ENCODE assay signal across 10 mouse cellular contexts in genomic region chrX:21567530-21567929, GRCm38 (mm10).
A peak's percentile ranks its signal among the peaks of the same experiment; 100 is the strongest.
DNase-seq lines count a peak whose midpoint lies in the region; ATAC-seq and TF ChIP-seq lines count a peak whose summit lies in the region.
"Had no signal": no experiment of that assay in that cellular context is flagged by ENCODE, and none has a peak within 500 bp of the region (broad histone marks: within the 10 kb centered on the region; RNA-seq: fewer than 3 reads in every experiment).

No protein-coding gene starts in this region.

- H3K79me2 ChIP-seq in heart, adult 2 months (replicated peaks; ENCODE audit: control insufficient read depth, insufficient read depth, low read length), result no peaks in the 10 kb centered on the region
- no peaks in the 10 kb centered on the region for H3K79me2 ChIP-seq in CH12.LX (replicated peaks; ENCODE audit: control insufficient read depth, extremely low read depth, insufficient read depth, poor library complexity, severe bottlenecking)

- no peak for TF ChIP-seq POLR2A in heart, adult 2 months (IDR thresholded peaks at IDR 0.05; ENCODE audit: insufficient read depth, low read depth, low read length)
- no peak for TF ChIP-seq POLR2A in CH12.LX (IDR thresholded peaks at IDR 0.05; ENCODE audit: low read depth, low read length)

- no peaks in the 10 kb centered on the region for H3K27me3 ChIP-seq in heart, adult 2 months (ENCODE audit: control insufficient read depth, insufficient read depth, low read length)
- no peaks in the 10 kb centered on the region for H3K27me3 ChIP-seq in heart, embryonic 10.5 days (ENCODE audit: insufficient read depth, poor library complexity, severe bottlenecking)
- H3K27me3 ChIP-seq in CH12.LX (replicated peaks), result no peaks in the 10 kb centered on the region
- no peaks in the 10 kb centered on the region for H3K27me3 ChIP-seq in heart, embryonic 16.5 days (ENCODE audit: control insufficient read depth, insufficient read depth, low read length)
- H3K27me3 ChIP-seq in midbrain, embryonic 16.5 days (ENCODE audit: control insufficient read depth, insufficient read depth, low read depth, low read length), result no peaks in the 10 kb centered on the region

- peak overlapping the region; percentile 59 for H3K27ac ChIP-seq in heart, adult 2 months
- no peak overlapping the region for H3K27ac ChIP-seq in heart, embryonic 10.5 days
- H3K27ac ChIP-seq in CH12.LX (ENCODE audit: insufficient read depth, low read depth), result no peak overlapping the region
- peak overlapping the region; percentile 42 for H3K27ac ChIP-seq in heart, embryonic 16.5 days (ENCODE audit: low read length)
- no peak overlapping the region for H3K27ac ChIP-seq in midbrain, embryonic 16.5 days (ENCODE audit: low read length)

- ATAC-seq in heart, embryonic 16.5 days (replicated peaks; ENCODE audit: extremely low read depth, insufficient read depth, low FRiP score), result no peak
- no peak for ATAC-seq in midbrain, embryonic 16.5 days
- ATAC-seq: forebrain, embryonic 14.5 days had no signal

- no peaks in the 10 kb centered on the region for H3K4me1 ChIP-seq in heart, adult 2 months (ENCODE audit: control insufficient read depth, insufficient read depth, low read length)
- H3K4me1 ChIP-seq in heart, embryonic 10.5 days, result no peaks in the 10 kb centered on the region
- 0 out of 4 replicates have a peak, but pooled peaks cover 0 to 3% of the 10 kb centered on the region in 2 experiments for H3K4me1 ChIP-seq in CH12.LX (ENCODE audit: control insufficient read depth in 1 of 2, insufficient read depth in 2 of 2)
- no peaks in the 10 kb centered on the region for H3K4me1 ChIP-seq in heart, embryonic 16.5 days (ENCODE audit: control insufficient read depth, insufficient read depth, low read length)
- H3K4me1 ChIP-seq in midbrain, embryonic 16.5 days (ENCODE audit: control insufficient read depth, insufficient read depth, low read length), result no peaks in the 10 kb centered on the region

- TF ChIP-seq CTCF in heart, adult 2 months (IDR thresholded peaks at IDR 0.05), result no peak
- no peak for TF ChIP-seq CTCF in CH12.LX (conservative IDR thresholded peaks at IDR 0.05 in 1 of 2, IDR thresholded peaks at IDR 0.05 in 1 of 2; ENCODE audit: low read depth in 2 of 2, low read length in 2 of 2)

- in situ Hi-C loops in CH12.LX (cut with MboI; ENCODE audit: low pct_ligation_motif_present, low pct_unique_long_range_greater_than_20kb, low sequenced_read_pairs), result no loop called here

- no peaks in the 10 kb centered on the region for H3K9me3 ChIP-seq in heart, embryonic 10.5 days
- H3K9me3 ChIP-seq in CH12.LX (replicated peaks; ENCODE audit: low read length), result no peaks in the 10 kb centered on the region
- no peaks in the 10 kb centered on the region for H3K9me3 ChIP-seq in heart, embryonic 16.5 days (replicated peaks; ENCODE audit: control insufficient read depth, low read length)
- H3K9me3 ChIP-seq in midbrain, embryonic 16.5 days (replicated peaks; ENCODE audit: control insufficient read depth, low read length, poor library complexity, severe bottlenecking), result no peaks in the 10 kb centered on the region

- no peak overlapping the region for H3K4me3 ChIP-seq in heart, adult 2 months
- H3K4me3 ChIP-seq in heart, embryonic 10.5 days, result no peak overlapping the region
- no peak overlapping the region for H3K4me3 ChIP-seq in CH12.LX (replicated peaks in 1 of 3; ENCODE audit: low read depth in 2 of 3, low read length in 2 of 3, poor library complexity in 1 of 3)
- H3K4me3 ChIP-seq in heart, embryonic 16.5 days (ENCODE audit: low read length), result no peak overlapping the region
- no peak overlapping the region for H3K4me3 ChIP-seq in midbrain, embryonic 16.5 days (ENCODE audit: low read depth, low read length)

- intact Hi-C loops in heart, adult 2 months (cut with DNase I), result no loop called here

- TF ChIP-seq EP300 in heart, adult 2 months (IDR thresholded peaks at IDR 0.05; ENCODE audit: insufficient read depth, low read depth, low read length), result no peak
- no peak for TF ChIP-seq EP300 in CH12.LX (IDR thresholded peaks at IDR 0.05; ENCODE audit: low read length)

- H3K9ac ChIP-seq in heart, adult 2 months (ENCODE audit: low read depth, low read length), result no peak overlapping the region
- no peak overlapping the region for H3K9ac ChIP-seq in CH12.LX (ENCODE audit: insufficient read depth, low read depth)
- no peak overlapping the region for H3K9ac ChIP-seq in heart, embryonic 16.5 days (ENCODE audit: low read length)
- no peak overlapping the region for H3K9ac ChIP-seq in midbrain, embryonic 16.5 days (ENCODE audit: low read depth, low read length)

- dilution Hi-C loops in CH12.LX (cut with MboI; ENCODE audit: extremely low pct_ligation_motif_present, extremely low pct_unique_long_range_greater_than_20kb, low sequenced_read_pairs), result no loop called here

- no peaks in the 10 kb centered on the region for H3K36me3 ChIP-seq in heart, adult 2 months (ENCODE audit: control insufficient read depth, insufficient read depth, low read length)
- no peaks in the 10 kb centered on the region for H3K36me3 ChIP-seq in heart, embryonic 10.5 days
- H3K36me3 ChIP-seq in CH12.LX (replicated peaks in 1 of 2; ENCODE audit: control insufficient read depth in 1 of 2, insufficient read depth in 1 of 2, low read length in 1 of 2), result no peaks in the 10 kb centered on the region
- no peaks in the 10 kb centered on the region for H3K36me3 ChIP-seq in heart, embryonic 16.5 days (ENCODE audit: control insufficient read depth, insufficient read depth)
- H3K36me3 ChIP-seq in midbrain, embryonic 16.5 days (ENCODE audit: control insufficient read depth, insufficient read depth, low read length), result no peaks in the 10 kb centered on the region

- peak in 1 of 2 experiments; percentile 33 for DNase-seq in heart, adult 2 months
- DNase-seq in heart, embryonic 10.5 days (ENCODE audit: low spot score), result no peak
- DNase-seq in CH12.LX (ENCODE audit: extremely low read depth), result no peak
- peak; percentile 6 for DNase-seq in lung, postnatal 14 days
- no peak for DNase-seq in natural killer cell, adult 2 months (ENCODE audit: low spot score in 2 of 2)
- no peak for DNase-seq in frontal cortex, postnatal 10 days (ENCODE audit: low spot score in 2 of 2)
- DNase-seq: thymus, postnatal 36 days had no signal

- no peak for TF ChIP-seq RAD21 in CH12.LX (IDR thresholded peaks at IDR 0.05; ENCODE audit: low read depth, low read length)

- no peak overlapping the region for H3K4me2 ChIP-seq in CH12.LX (ENCODE audit: insufficient read depth, low read depth, poor library complexity, severe bottlenecking)
- H3K4me2 ChIP-seq in heart, embryonic 16.5 days (ENCODE audit: low read depth, low read length), result no peak overlapping the region
- H3K4me2 ChIP-seq in midbrain, embryonic 16.5 days (ENCODE audit: low read length), result no peak overlapping the region

- 36% methylated on average over 1 of the region's 1 CpGs for WGBS in heart, adult 2 months
- WGBS in heart, embryonic 10.5 days, result 65% methylated on average over 1 of the region's 1 CpGs
- WGBS in heart, embryonic 16.5 days, result 60% methylated on average over 1 of the region's 1 CpGs
- 65% methylated on average over 1 of the region's 1 CpGs for WGBS in midbrain, embryonic 16.5 days

TF ChIP-seq in CH12.LX, 34 proteins besides CTCF, POLR2A, EP300 and RAD21:
- TF ChIP-seq ZC3H11A (IDR thresholded peaks at IDR 0.05; ENCODE audit: low read depth, low read length) (no peak), BHLHE40 (IDR thresholded peaks at IDR 0.05; ENCODE audit: low read depth, low read length) (peak; percentile 36; the same call in 1 of the 2 replicates), USF2 (conservative IDR thresholded peaks at IDR 0.05; ENCODE audit: low read depth, low read length) (no peak)
TF ChIP-seq in CH12.LX: peak in this region for 1.

Comparison
In these comparisons a context has a peak if more than half of its experiments do, and no peak if none do; other contexts are left out.
1. H3K27ac ChIP-seq: peak in heart, adult 2 months (single experiment) and heart, embryonic 16.5 days (single experiment); none in heart, embryonic 10.5 days (single experiment), CH12.LX (single experiment) and midbrain, embryonic 16.5 days (single experiment).